Mouse (Mus musculus): ENCODE measurements around the gene Agmat. TPM values are rescaled to one million over a fixed set of nuclear protein-coding genes. Genes with fewer than 3 reads are reported as not detected.

The Agmat gene
- polyA plus RNA-seq, 1 experiment from 2014 or later, result not detected

GRCm38 (mm10) chr4:141721961-141722360 lies 24.5 kb upstream of the Agmat start:
- no peak for ATAC-seq (ENCODE audit: insufficient number of reproducible peaks, insufficient read depth, low FRiP score, low TSS enrichment, low read depth)
- WGBS, result 57% methylated on average over 6 of the region's 6 CpGs
- Histone ChIP-seq H3K27ac (peak overlapping the region; percentile 92; the same call in 1 of the 2 replicates), H3K9me3 (no peaks in the 10 kb centered on the region; the same call in 1 of the 2 replicates), H3K27me3 (no peaks in the 10 kb centered on the region; the same call in 1 of the 2 replicates), H3K9ac (peak overlapping the region; percentile 98), H3K4me2 (peak overlapping the region; percentile 79), H3K4me1 (peaks cover 27% of the 10 kb centered on the region), H3K36me3 (peaks cover 10% of the 10 kb centered on the region), H3K4me3 (peak overlapping the region; percentile 99)

- H3K4me3 ChIP-seq, result peak within 1 kb of the TSS; percentile 99
- peaks cover 27% of the 10 kb centered on the region for H3K4me1 ChIP-seq
- WGBS, result under 1% methylated on average over 87 of the region's 105 CpGs
Observed at GRCm38 (mm10) chr4:141722731-141723672, 23.5 kb upstream of the Agmat start, which contains the start of gene Ddi2. Gene Ddi2 (minus strand): TSS chr4:141723419.

GRCm38 (mm10) chr4:141723673-141724068 lies 22.8 kb upstream of the Agmat start:
- 7% methylated on average over 13 of the region's 13 CpGs for WGBS
- no peak for ATAC-seq (ENCODE audit: insufficient number of reproducible peaks, insufficient read depth, low FRiP score, low TSS enrichment, low read depth)
- Histone ChIP-seq H3K27me3 (no peaks in the 10 kb centered on the region; the same call in 1 of the 2 replicates), H3K4me1 (peaks cover 27% of the 10 kb centered on the region), H3K9me3 (no peaks in the 10 kb centered on the region; the same call in 1 of the 2 replicates), H3K9ac (peak overlapping the region; percentile 98), H3K4me3 (peak overlapping the region; percentile 99), H3K4me2 (peak overlapping the region; percentile 79), H3K36me3 (peaks cover 9% of the 10 kb centered on the region), H3K27ac (peak overlapping the region; percentile 73)

More at GRCm38 (mm10) chr4:141722731-141723672, 23.5 kb upstream of the Agmat start, which contains the start of gene Ddi2:
- peak within 1 kb of the TSS; percentile 92 for H3K27ac ChIP-seq
- H3K27me3 ChIP-seq, result no peaks in the 10 kb centered on the region; the same call in 1 of the 2 replicates
- H3K36me3 ChIP-seq, result peaks cover 9% of the 10 kb centered on the region
- peak within 1 kb of the TSS; percentile 98 for H3K9ac ChIP-seq
- peak; percentile 69 for ATAC-seq (ENCODE audit: insufficient number of reproducible peaks, insufficient read depth, low FRiP score, low TSS enrichment, low read depth)
- peak within 1 kb of the TSS; percentile 79 for H3K4me2 ChIP-seq
- no peaks in the 10 kb centered on the region; the same call in 1 of the 2 replicates for H3K9me3 ChIP-seq

- no peak overlapping the region for H3K4me3 ChIP-seq
- no peaks in the 10 kb centered on the region; the same call in 1 of the 2 replicates for H3K27me3 ChIP-seq
- H3K4me2 ChIP-seq, result no peak overlapping the region
- ATAC-seq (ENCODE audit: insufficient number of reproducible peaks, insufficient read depth, low FRiP score, low TSS enrichment, low read depth), result no peak
- no peak overlapping the region for H3K9ac ChIP-seq
- H3K9me3 ChIP-seq, result no peaks in the 10 kb centered on the region; the same call in 1 of the 2 replicates
- 71% methylated on average over 11 of the region's 11 CpGs for WGBS
- peaks cover 24% of the 10 kb centered on the region for H3K4me1 ChIP-seq
- no peak overlapping the region for H3K27ac ChIP-seq
- H3K36me3 ChIP-seq, result peaks cover 9% of the 10 kb centered on the region
Observed at GRCm38 (mm10) chr4:141724594-141724993, 21.9 kb upstream of the Agmat start.

- H3K27ac ChIP-seq, result no peak overlapping the region
- WGBS, result 81% methylated on average over 5 of the region's 5 CpGs
- H3K4me3 ChIP-seq, result no peak overlapping the region
- peaks cover 4% of the 10 kb centered on the region for H3K36me3 ChIP-seq
- H3K9ac ChIP-seq, result no peak overlapping the region
- peaks cover 20% of the 10 kb centered on the region for H3K4me1 ChIP-seq
- H3K9me3 ChIP-seq, result no peaks in the 10 kb centered on the region
- no peak for ATAC-seq (ENCODE audit: insufficient number of reproducible peaks, insufficient read depth, low FRiP score, low TSS enrichment, low read depth)
- H3K4me2 ChIP-seq, result no peak overlapping the region
- H3K27me3 ChIP-seq, result peaks cover 1% of the 10 kb centered on the region; the same call in 1 of the 2 replicates
Observed at GRCm38 (mm10) chr4:141725277-141725676, 21.2 kb upstream of the Agmat start.

- H3K9ac ChIP-seq, result no peak overlapping the region
- H3K27me3 ChIP-seq, result peaks cover 6% of the 10 kb centered on the region; the same call in 1 of the 2 replicates
- H3K27ac ChIP-seq, result no peak overlapping the region
- no peak for ATAC-seq (ENCODE audit: insufficient number of reproducible peaks, insufficient read depth, low FRiP score, low TSS enrichment, low read depth)
- 51% methylated on average over 3 of the region's 3 CpGs for WGBS
- no peak overlapping the region for H3K4me3 ChIP-seq
- H3K36me3 ChIP-seq, result no peaks in the 10 kb centered on the region
- no peaks in the 10 kb centered on the region for H3K9me3 ChIP-seq
- peaks cover 20% of the 10 kb centered on the region for H3K4me1 ChIP-seq
- H3K4me2 ChIP-seq, result no peak overlapping the region
Observed at GRCm38 (mm10) chr4:141725738-141726137, 20.7 kb upstream of the Agmat start.

- Histone ChIP-seq H3K27me3 (peaks cover 6% of the 10 kb centered on the region; the same call in 1 of the 2 replicates), H3K27ac (no peak overlapping the region), H3K4me1 (peaks cover 2% of the 10 kb centered on the region), H3K36me3 (no peaks in the 10 kb centered on the region), H3K9ac (no peak overlapping the region), H3K4me3 (no peak overlapping the region), H3K9me3 (no peaks in the 10 kb centered on the region), H3K4me2 (no peak overlapping the region)
- 73% methylated on average over 3 of the region's 3 CpGs for WGBS
- ATAC-seq (ENCODE audit: insufficient number of reproducible peaks, insufficient read depth, low FRiP score, low TSS enrichment, low read depth), result no peak
Observed at GRCm38 (mm10) chr4:141729266-141729665, 17.2 kb upstream of the Agmat start.

- no peaks in the 10 kb centered on the region for H3K9me3 ChIP-seq
- no peak for ATAC-seq (ENCODE audit: insufficient number of reproducible peaks, insufficient read depth, low FRiP score, low TSS enrichment, low read depth)
- 80% methylated on average over 13 of the region's 13 CpGs for WGBS
- H3K9ac ChIP-seq, result no peak overlapping the region
- no peak overlapping the region for H3K4me3 ChIP-seq
- 0 out of 2 replicates have a peak, but pooled peaks cover 6% of the 10 kb centered on the region for H3K27me3 ChIP-seq
- H3K4me2 ChIP-seq, result no peak overlapping the region
- peaks cover 11% of the 10 kb centered on the region for H3K4me1 ChIP-seq
- no peak overlapping the region for H3K27ac ChIP-seq
- no peaks in the 10 kb centered on the region for H3K36me3 ChIP-seq
Observed at GRCm38 (mm10) chr4:141730401-141730800, 16.1 kb upstream of the Agmat start.

- Histone ChIP-seq H3K27me3 (0 out of 2 replicates have a peak, but pooled peaks cover 6% of the 10 kb centered on the region), H3K9me3 (no peaks in the 10 kb centered on the region), H3K4me1 (peaks cover 11% of the 10 kb centered on the region), H3K27ac (no peak overlapping the region), H3K4me2 (no peak overlapping the region), H3K9ac (no peak overlapping the region), H3K4me3 (no peak overlapping the region), H3K36me3 (no peaks in the 10 kb centered on the region)
- no peak for ATAC-seq (ENCODE audit: insufficient number of reproducible peaks, insufficient read depth, low FRiP score, low TSS enrichment, low read depth)
- 79% methylated on average over 5 of the region's 5 CpGs for WGBS
Observed at GRCm38 (mm10) chr4:141731766-141732165, 14.7 kb upstream of the Agmat start.

- ATAC-seq (ENCODE audit: insufficient number of reproducible peaks, insufficient read depth, low FRiP score, low TSS enrichment, low read depth), result peak; percentile 91
- H3K4me1 ChIP-seq, result peaks cover 11% of the 10 kb centered on the region
- WGBS, result 5% methylated on average over 24 of the region's 24 CpGs
- H3K9ac ChIP-seq, result peak overlapping the region; percentile 70
- H3K36me3 ChIP-seq, result no peaks in the 10 kb centered on the region
- peak overlapping the region; percentile 41 for H3K4me3 ChIP-seq
- H3K27me3 ChIP-seq, result 0 out of 2 replicates have a peak, but pooled peaks cover 6% of the 10 kb centered on the region
- no peaks in the 10 kb centered on the region for H3K9me3 ChIP-seq
- peak overlapping the region; percentile 64 for H3K27ac ChIP-seq
- peak overlapping the region; percentile 62 for H3K4me2 ChIP-seq
Observed at GRCm38 (mm10) chr4:141734446-141735205, 11.8 kb upstream of the Agmat start.

GRCm38 (mm10) chr4:141735206-141735560 lies 11.3 kb upstream of the Agmat start:
- H3K27me3 ChIP-seq, result 0 out of 2 replicates have a peak, but pooled peaks cover 6% of the 10 kb centered on the region
- H3K9ac ChIP-seq, result peak overlapping the region; percentile 70
- peaks cover 11% of the 10 kb centered on the region for H3K4me1 ChIP-seq
- peak overlapping the region; percentile 41 for H3K4me3 ChIP-seq
- H3K27ac ChIP-seq, result peak overlapping the region; percentile 64; the same call in 1 of the 2 replicates
- H3K36me3 ChIP-seq, result no peaks in the 10 kb centered on the region
- 24% methylated on average over 9 of the region's 9 CpGs for WGBS
- no peak for ATAC-seq (ENCODE audit: insufficient number of reproducible peaks, insufficient read depth, low FRiP score, low TSS enrichment, low read depth)
- H3K4me2 ChIP-seq, result peak overlapping the region; percentile 62
- H3K9me3 ChIP-seq, result no peaks in the 10 kb centered on the region
